Mouse (Mus musculus) liver, embryonic 14.5 days (tissue): ENCODE results near the gene Ndufaf3.

ENCODE experiments used
- CTCF ChIP-seq: IDR thresholded peaks from 2 replicates; pipeline ENCODE4 v1.5.1; 2016; ENCODE audit warnings: antibody characterized with exemption, low read depth, control low read depth
- EP300 ChIP-seq: IDR thresholded peaks from 2 replicates; pipeline ENCODE4 v1.6.1; 2016; ENCODE audit warnings: antibody characterized with exemption, low read depth

DNA sequence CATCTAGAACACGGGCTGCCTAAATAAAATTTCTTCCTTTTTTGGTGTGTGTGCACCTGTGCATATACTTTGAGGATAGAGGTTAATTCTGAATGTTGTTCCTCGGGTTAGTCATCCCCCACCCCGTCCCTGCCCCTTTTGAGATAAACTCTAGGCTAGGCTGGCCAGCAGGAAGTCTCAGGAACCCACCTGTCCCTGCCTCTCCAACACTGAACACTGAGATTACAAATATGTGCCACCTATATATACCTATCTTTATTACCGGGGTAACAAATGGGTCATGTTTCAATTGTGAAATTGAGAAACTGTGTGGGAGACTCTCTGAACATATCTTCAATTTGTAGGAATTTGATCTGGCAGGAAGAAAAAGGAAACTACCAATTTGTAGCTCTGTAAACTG lies 41.7 kb upstream of the Ndufaf3 start:
- TF ChIP-seq CTCF: no peak
- TF ChIP-seq EP300: no peak
